Mouse (Mus musculus) G1E (cell line): ENCODE measurements around the gene Cops4. TPM values are rescaled to one million over a fixed set of nuclear protein-coding genes. Genes with fewer than 3 reads are reported as not detected.

ENCODE experiments used
- ATAC-seq: 2 replicates; pipeline ENCODE4 v1.8.0; 2016; ENCODE audit warnings: mild to moderate bottlenecking; ENCODE audit not compliant: insufficient number of reproducible peaks, poor library complexity, low FRiP score, severe bottlenecking; ENCODE audit errors: extremely low read depth
- DNase-seq: peaks from one replicate; pipeline ENCODE4 v3.0.0; 2012; ENCODE audit warnings: low spot score
- H3K27me3 ChIP-seq: 2 replicates; pipeline ENCODE4 v1.6.1; 2012; ENCODE audit warnings: mild to moderate bottlenecking, low read length, inconsistent platforms; ENCODE audit not compliant: insufficient read depth
- H3K36me3 ChIP-seq: replicated peaks from 2 replicates; pipeline ENCODE3; 2012; ENCODE audit warnings: mild to moderate bottlenecking, inconsistent platforms
- H3K4me1 ChIP-seq: 2 replicates; pipeline ENCODE4 v1.6.1; 2012; ENCODE audit warnings: low read depth, low read length, inconsistent platforms, mixed read lengths; ENCODE audit not compliant: insufficient read depth
- H3K4me3 ChIP-seq: 2 replicates; pipeline ENCODE4 v1.5.1; 2012; ENCODE audit warnings: low read depth, mild to moderate bottlenecking, inconsistent platforms, low read length, moderate library complexity, mixed read lengths
- H3K9me3 ChIP-seq: replicated peaks from 2 replicates; pipeline ENCODE4 v1.6.1; 2012; ENCODE audit warnings: inconsistent platforms
- CTCF ChIP-seq: IDR thresholded peaks from 2 replicates; pipeline ENCODE4 v1.5.1; 2012; ENCODE audit warnings: low read depth, low read length, inconsistent platforms, mixed read lengths
- GATA1 ChIP-seq: IDR thresholded peaks from 2 replicates; pipeline ENCODE4 v1.6.1; 2012; ENCODE audit warnings: borderline replicate concordance, low read length, inconsistent platforms, mixed read lengths
- GATA2 ChIP-seq: IDR thresholded peaks from 2 replicates; pipeline ENCODE4 v1.6.1; 2012; ENCODE audit warnings: low read depth, low read length, inconsistent platforms, borderline replicate concordance
- POLR2AphosphoS5 ChIP-seq: IDR thresholded peaks from 2 replicates; pipeline ENCODE4 v1.6.1; 2012; ENCODE audit warnings: low read depth, low read length, inconsistent platforms; ENCODE audit not compliant: insufficient replicate concordance
- TAL1 ChIP-seq: conservative IDR thresholded peaks from 2 replicates; pipeline ENCODE4 v1.6.1; 2012; ENCODE audit warnings: low read depth, low read length, inconsistent platforms, mixed read lengths
- polyA plus RNA-seq: library from polyadenylated mRNA; stranded (reverse); fragments of >175 nt; gene quantifications from 2 replicates; pipeline ENCODE4 v1.2.3, GENCODE M21; 2012
- total RNA-seq, 2 experiments: library from RNA; stranded (forward) in 1 of 2; stranded (reverse) in 1 of 2; fragments of 200-1000 nt in 1 of 2; fragments of >200 nt in 1 of 2; fragmentation: Nextera tagmentation in 1 of 2; gene quantifications; 2 replicates each; pipeline ENCODE4 v1.2.3; 2014 to 2017

The Cops4 gene
- total and polyA plus RNA-seq, 3 experiments, result 11.9 to 120 (median 84.4) TPM

DNA sequence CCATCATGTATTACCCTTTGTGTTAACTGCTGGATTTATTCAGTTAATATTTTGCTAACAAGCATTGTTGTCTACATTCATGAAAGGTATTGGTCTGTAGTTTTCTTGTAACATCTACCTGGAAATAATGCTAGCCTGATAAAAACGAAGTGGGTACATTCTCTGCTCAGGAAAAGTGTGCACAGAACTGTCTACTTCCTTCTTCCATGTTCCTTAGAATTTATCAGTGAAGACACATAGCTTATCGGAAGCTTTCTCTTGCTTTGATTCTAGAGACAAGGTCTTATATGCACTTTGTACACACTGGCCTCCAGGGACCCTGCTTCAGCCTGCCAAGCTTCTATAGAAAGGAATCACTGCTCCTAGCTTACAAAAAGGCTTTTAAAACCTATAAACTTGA lies 28.8 kb upstream of the Cops4 start:
- Histone ChIP-seq H3K27me3 (no peaks in the 10 kb centered on the region), H3K4me3 (no peak overlapping the region), H3K36me3 (peaks cover 62% of the 10 kb centered on the region), H3K4me1 (peaks cover 64% of the 10 kb centered on the region), H3K9me3 (no peaks in the 10 kb centered on the region)
- TF ChIP-seq GATA1 (no peak), CTCF (no peak), POLR2AphosphoS5 (no peak), GATA2 (no peak), TAL1 (no peak)
- no peak for ATAC-seq
- DNase-seq, result no peak

DNA sequence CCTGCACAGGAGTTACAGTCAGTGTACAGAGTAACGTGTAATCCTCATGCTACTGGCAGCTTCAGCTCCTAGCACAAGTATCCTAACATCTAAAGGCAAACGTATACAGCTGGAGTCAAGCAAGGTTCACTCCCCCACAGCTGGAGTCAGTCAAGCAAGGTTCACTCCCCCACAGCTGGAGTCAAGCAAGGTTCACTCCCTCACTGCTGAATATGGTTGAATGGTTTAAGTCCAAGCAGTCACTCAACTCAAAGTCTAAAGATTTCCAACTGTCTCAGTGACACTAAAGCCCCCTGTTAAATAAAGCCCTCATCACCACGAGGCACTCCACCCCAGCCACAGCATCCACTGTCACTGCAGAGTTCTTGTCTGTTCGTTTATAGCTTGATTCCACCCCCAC lies 26.4 kb upstream of the Cops4 start:
- H3K4me1 ChIP-seq, result peaks cover 65% of the 10 kb centered on the region
- TF ChIP-seq GATA2 (no peak), TAL1 (no peak), CTCF (no peak), POLR2AphosphoS5 (no peak), GATA1 (no peak)

GRCm38 (mm10) chr5:100498436-100499180 lies 19.5 kb upstream of the Cops4 start:
- Histone ChIP-seq H3K9me3 (no peaks in the 10 kb centered on the region), H3K27me3 (no peaks in the 10 kb centered on the region), H3K4me1 (peaks cover 38% of the 10 kb centered on the region), H3K36me3 (peaks cover 8% of the 10 kb centered on the region), H3K4me3 (peak overlapping the region; percentile 83)
- TF ChIP-seq POLR2AphosphoS5, result no peak
- TF ChIP-seq CTCF, result no peak
- no peak for TF ChIP-seq TAL1
- TF ChIP-seq GATA2, result no peak
- DNase-seq (peak; percentile 81), ATAC-seq (peak; percentile 23; the same call in 1 of the 2 replicates)

More for the DNA sequence above, 26.4 kb upstream of the Cops4 start:
- peaks cover 52% of the 10 kb centered on the region for H3K36me3 ChIP-seq
- ATAC-seq, result no peak
- no peaks in the 10 kb centered on the region for H3K9me3 ChIP-seq
- no peak overlapping the region for H3K4me3 ChIP-seq
- DNase-seq, result no peak
- no peaks in the 10 kb centered on the region for H3K27me3 ChIP-seq

GRCm38 (mm10) chr5:100499243-100499642 lies 18.9 kb upstream of the Cops4 start:
- DNase-seq (no peak), ATAC-seq (no peak)
- peaks cover 37% of the 10 kb centered on the region for H3K4me1 ChIP-seq
- no peaks in the 10 kb centered on the region for H3K9me3 ChIP-seq
- peaks cover 8% of the 10 kb centered on the region for H3K36me3 ChIP-seq
- H3K4me3 ChIP-seq, result peak overlapping the region; percentile 83
- no peaks in the 10 kb centered on the region for H3K27me3 ChIP-seq
- TF ChIP-seq GATA2 (no peak), TAL1 (no peak), CTCF (no peak), GATA1 (no peak), POLR2AphosphoS5 (no peak)

DNA sequence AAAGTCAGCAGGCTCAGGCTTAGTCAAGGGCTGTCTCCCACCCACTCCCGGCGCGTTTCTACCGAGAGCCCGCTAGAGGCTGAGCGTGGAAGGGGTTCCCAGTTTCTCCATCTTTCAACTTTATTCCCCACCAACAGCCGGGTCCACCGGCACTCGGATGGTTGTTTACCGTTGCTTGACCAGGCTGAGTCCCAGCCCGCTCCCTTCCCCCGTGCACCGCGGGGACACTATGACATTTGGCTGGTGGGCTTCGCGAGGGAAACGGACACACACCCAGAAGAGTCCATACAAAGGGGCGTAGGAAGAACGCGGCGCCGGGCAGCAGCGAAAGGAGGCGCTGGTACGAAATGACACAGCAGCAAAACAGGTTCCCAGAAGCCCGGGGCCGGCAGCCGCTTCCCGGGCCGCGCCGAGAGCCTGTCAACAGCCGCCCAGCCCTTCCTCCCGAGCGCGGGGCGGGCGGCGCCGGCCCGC lies 18.2 kb upstream of the Cops4 start:
- Histone ChIP-seq H3K27me3 (no peaks in the 10 kb centered on the region), H3K9me3 (no peaks in the 10 kb centered on the region), H3K36me3 (peaks cover 6% of the 10 kb centered on the region), H3K4me3 (peak overlapping the region; percentile 83), H3K4me1 (peaks cover 38% of the 10 kb centered on the region)
- DNase-seq (peak; percentile 46), ATAC-seq (no peak)
- TF ChIP-seq TAL1, result no peak
- TF ChIP-seq GATA1, result no peak
- no peak for TF ChIP-seq GATA2
- no peak for TF ChIP-seq POLR2AphosphoS5
- no peak for TF ChIP-seq CTCF

DNA sequence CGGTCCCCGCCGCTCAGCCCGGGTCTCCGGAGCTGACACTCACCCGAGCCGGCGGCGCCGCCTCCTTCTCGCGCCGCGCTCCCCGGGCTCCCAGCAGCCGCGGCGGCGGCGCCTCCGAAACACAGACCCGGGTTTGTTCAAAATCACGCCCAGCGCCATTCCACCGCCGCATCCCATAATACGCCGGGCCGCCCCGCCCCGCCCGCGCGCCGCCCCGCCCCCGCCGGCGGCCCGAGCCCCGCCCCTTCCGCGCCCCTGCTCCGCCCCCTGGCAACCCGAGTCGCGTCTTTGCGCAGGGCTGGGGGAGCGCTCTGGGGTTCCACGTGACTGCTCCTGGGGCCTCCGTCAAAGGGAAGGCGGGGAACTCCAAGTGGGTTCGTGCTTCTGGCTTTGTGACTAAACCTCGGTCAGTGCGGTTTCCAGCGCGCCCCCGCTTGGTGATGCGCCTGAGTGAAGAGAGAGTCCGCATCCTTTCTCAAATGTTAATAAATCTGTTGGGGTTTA lies 17.6 kb upstream of the Cops4 start, which contains the start of gene Lin54:
TSS of gene Lin54 (minus strand) at position 182 of the 504 bp plus-strand sequence.
- peak; percentile 92 for DNase-seq
- no peaks in the 10 kb centered on the region for H3K27me3 ChIP-seq
- no peak for TF ChIP-seq POLR2AphosphoS5
- no peak for TF ChIP-seq GATA2
- no peak for TF ChIP-seq GATA1
- no peak for TF ChIP-seq TAL1
- TF ChIP-seq CTCF, result no peak
- peaks cover 43% of the 10 kb centered on the region for H3K4me1 ChIP-seq
- H3K4me3 ChIP-seq, result peak within 1 kb of the TSS; percentile 83
- H3K9me3 ChIP-seq, result no peaks in the 10 kb centered on the region
- peak; percentile 81 for ATAC-seq
- peaks cover 5% of the 10 kb centered on the region for H3K36me3 ChIP-seq
